Comparison of ENCODE assay signal across 8 mouse cellular contexts in genomic region chr6:56616228-56616981, GRCm38 (mm10). TPM values are rescaled to one million over a fixed set of nuclear protein-coding genes. Genes with fewer than 3 reads are reported as not detected.
A peak's percentile ranks its signal among the peaks of the same experiment; 100 is the strongest.
DNase-seq lines count a peak whose midpoint lies in the region; ATAC-seq and TF ChIP-seq lines count a peak whose summit lies in the region.
"Had no signal": no experiment of that assay in that cellular context is flagged by ENCODE, and none has a peak within 500 bp of the region (broad histone marks: within the 10 kb centered on the region; RNA-seq: fewer than 3 reads in every experiment).

No protein-coding gene starts in this region.

- 0 out of 2 replicates have a peak, but pooled peaks cover 2% of the 10 kb centered on the region for H3K4me1 ChIP-seq in kidney, postnatal 0 days (replicated peaks; ENCODE audit: insufficient read depth, low read length)
- no peaks in the 10 kb centered on the region for H3K4me1 ChIP-seq in forebrain, postnatal 0 days (ENCODE audit: insufficient read depth)
- peaks cover 19% of the 10 kb centered on the region for H3K4me1 ChIP-seq in limb, embryonic 13.5 days
- H3K4me1 ChIP-seq in neural tube, embryonic 15.5 days: peaks cover 8% of the 10 kb centered on the region; the same call in 1 of the 2 replicates

- H3K9me3 ChIP-seq in kidney, postnatal 0 days (replicated peaks; ENCODE audit: low read length): no peaks in the 10 kb centered on the region
- H3K9me3 ChIP-seq in forebrain, postnatal 0 days (ENCODE audit: low read length): no peaks in the 10 kb centered on the region
- H3K9me3 ChIP-seq in limb, embryonic 13.5 days: no peaks in the 10 kb centered on the region
- H3K9me3 ChIP-seq in neural tube, embryonic 15.5 days (replicated peaks): no peaks in the 10 kb centered on the region

- H3K27me3 ChIP-seq in kidney, postnatal 0 days (ENCODE audit: insufficient read depth, low read length): no peaks in the 10 kb centered on the region
- H3K27me3 ChIP-seq in forebrain, postnatal 0 days (ENCODE audit: insufficient read depth, low read length): no peaks in the 10 kb centered on the region
- no peaks in the 10 kb centered on the region for H3K27me3 ChIP-seq in limb, embryonic 13.5 days
- H3K27me3 ChIP-seq in neural tube, embryonic 15.5 days (replicated peaks): no peaks in the 10 kb centered on the region

- TF ChIP-seq CTCF in kidney, postnatal 0 days (IDR thresholded peaks at IDR 0.05; ENCODE audit: low read depth): no peak
- no peak for TF ChIP-seq CTCF in forebrain, postnatal 0 days (IDR thresholded peaks at IDR 0.05; ENCODE audit: low read depth)

- H3K36me3 ChIP-seq in kidney, postnatal 0 days (ENCODE audit: insufficient read depth, low read length): no peaks in the 10 kb centered on the region
- H3K36me3 ChIP-seq in forebrain, postnatal 0 days (ENCODE audit: insufficient read depth): no peaks in the 10 kb centered on the region
- H3K36me3 ChIP-seq in limb, embryonic 13.5 days: no peaks in the 10 kb centered on the region
- no peaks in the 10 kb centered on the region for H3K36me3 ChIP-seq in neural tube, embryonic 15.5 days

- no peak overlapping the region for H3K9ac ChIP-seq in kidney, postnatal 0 days (ENCODE audit: low read depth, low read length)
- no peak overlapping the region for H3K9ac ChIP-seq in forebrain, postnatal 0 days
- no peak overlapping the region for H3K9ac ChIP-seq in limb, embryonic 13.5 days
- H3K9ac ChIP-seq in neural tube, embryonic 15.5 days (replicated peaks): no peak overlapping the region

- DNase-seq in kidney, postnatal 0 days (ENCODE audit: low spot score): peak; percentile 66
- no peak for DNase-seq in kidney, postnatal 25 days
- DNase-seq in forebrain, postnatal 0 days: no peak
- DNase-seq in ovary, postnatal 14 days (ENCODE audit: low spot score): no peak
- DNase-seq: layer of hippocampus, adult 9-11 months had no signal

- peak; percentile 9; the same call in 1 of the 2 replicates for ATAC-seq in kidney, postnatal 0 days (replicated peaks; ENCODE audit: low FRiP score, low read depth)
- ATAC-seq in forebrain, postnatal 0 days: 0 out of 2 replicates have a peak, but pooled peaks have one; percentile 15
- peak; percentile 29; the same call in 1 of the 2 replicates for ATAC-seq in limb, embryonic 13.5 days (ENCODE audit: low FRiP score, low read depth)
- no peak for ATAC-seq in neural tube, embryonic 15.5 days (ENCODE audit: low FRiP score)
- no peak for ATAC-seq in megakaryocyte, adult 5-6 weeks (ENCODE audit: poor library complexity, severe bottlenecking)

- no peak overlapping the region for H3K4me2 ChIP-seq in kidney, postnatal 0 days (ENCODE audit: low read length)
- no peak overlapping the region for H3K4me2 ChIP-seq in forebrain, postnatal 0 days (ENCODE audit: low read depth)
- peak overlapping the region; percentile 14; the same call in 1 of the 2 replicates for H3K4me2 ChIP-seq in limb, embryonic 13.5 days (replicated peaks)
- no peak overlapping the region for H3K4me2 ChIP-seq in neural tube, embryonic 15.5 days

- H3K27ac ChIP-seq in kidney, postnatal 0 days: peak overlapping the region; percentile 62
- H3K27ac ChIP-seq in forebrain, postnatal 0 days (ENCODE audit: low read depth, low read length): no peak overlapping the region
- peak overlapping the region; percentile 72; the same call in 1 of the 2 replicates for H3K27ac ChIP-seq in limb, embryonic 13.5 days
- peak overlapping the region; percentile 13; the same call in 1 of the 2 replicates for H3K27ac ChIP-seq in neural tube, embryonic 15.5 days (replicated peaks)

- no peak overlapping the region for H3K4me3 ChIP-seq in kidney, postnatal 0 days (replicated peaks; ENCODE audit: low read depth, low read length)
- no peak overlapping the region for H3K4me3 ChIP-seq in forebrain, postnatal 0 days (ENCODE audit: low read depth, low read length)
- no peak overlapping the region for H3K4me3 ChIP-seq in limb, embryonic 13.5 days
- no peak overlapping the region for H3K4me3 ChIP-seq in neural tube, embryonic 15.5 days (replicated peaks)

- WGBS in kidney, postnatal 0 days: 55% methylated on average over 10 of the region's 10 CpGs
- 62% methylated on average over 9 of the region's 10 CpGs for WGBS in forebrain, postnatal 0 days
- WGBS in limb, embryonic 13.5 days: 66% methylated on average over 10 of the region's 10 CpGs
- WGBS in neural tube, embryonic 15.5 days: 71% methylated on average over 10 of the region's 10 CpGs

RNA-seq across cellular contexts. Expression of gene Pde1c, which starts 47.5 kb away (rescaled TPM):
- 0.99 and 1.2 TPM in 2 replicates for polyA plus RNA-seq in kidney, postnatal 0 days (2015; fragmentation: Nextera tagmentation; extraction: Ambion mirVana)
- 10.0 and 15.5 TPM in 2 replicates for total RNA-seq in forebrain, postnatal 0 days (2014; rRNA removed)
- 3.6 and 5.7 TPM in 2 replicates for polyA plus RNA-seq in forebrain, postnatal 0 days (2015; fragmentation: Nextera tagmentation; extraction: Ambion mirVana)
- 3.2 and 3.5 TPM in 2 replicates for polyA plus RNA-seq in limb, embryonic 13.5 days (2015; fragmentation: Nextera tagmentation; extraction: Ambion mirVana)
- polyA plus RNA-seq in neural tube, embryonic 15.5 days (2015; fragmentation: Nextera tagmentation; extraction: Ambion mirVana): 6.4 and 8.3 TPM in 2 replicates
- 0.07 TPM in 1 of 2 replicates, not detected in the other for total RNA-seq in megakaryocyte, adult 5-6 weeks (2015)
- 0.18 and 0.28 TPM in 2 replicates for total RNA-seq in megakaryocyte, adult 5-6 weeks (2017)

Comparison
In these comparisons a context has a peak if more than half of its experiments do, and no peak if none do; other contexts are left out.
1. ATAC-seq: peak in kidney, postnatal 0 days (single experiment), forebrain, postnatal 0 days (single experiment) and limb, embryonic 13.5 days (single experiment); none in neural tube, embryonic 15.5 days (single experiment) and megakaryocyte, adult 5-6 weeks (single experiment).